Mouse (Mus musculus): ENCODE data around the gene Eaf2. TPM values are rescaled to one million over a fixed set of nuclear protein-coding genes. Genes with fewer than 3 reads are reported as not detected.

Gene Eaf2
- 0.62 and 0.79 TPM in 2 replicates for polyA plus RNA-seq (2015; fragmentation: Nextera tagmentation; extraction: Ambion mirVana)

DNA sequence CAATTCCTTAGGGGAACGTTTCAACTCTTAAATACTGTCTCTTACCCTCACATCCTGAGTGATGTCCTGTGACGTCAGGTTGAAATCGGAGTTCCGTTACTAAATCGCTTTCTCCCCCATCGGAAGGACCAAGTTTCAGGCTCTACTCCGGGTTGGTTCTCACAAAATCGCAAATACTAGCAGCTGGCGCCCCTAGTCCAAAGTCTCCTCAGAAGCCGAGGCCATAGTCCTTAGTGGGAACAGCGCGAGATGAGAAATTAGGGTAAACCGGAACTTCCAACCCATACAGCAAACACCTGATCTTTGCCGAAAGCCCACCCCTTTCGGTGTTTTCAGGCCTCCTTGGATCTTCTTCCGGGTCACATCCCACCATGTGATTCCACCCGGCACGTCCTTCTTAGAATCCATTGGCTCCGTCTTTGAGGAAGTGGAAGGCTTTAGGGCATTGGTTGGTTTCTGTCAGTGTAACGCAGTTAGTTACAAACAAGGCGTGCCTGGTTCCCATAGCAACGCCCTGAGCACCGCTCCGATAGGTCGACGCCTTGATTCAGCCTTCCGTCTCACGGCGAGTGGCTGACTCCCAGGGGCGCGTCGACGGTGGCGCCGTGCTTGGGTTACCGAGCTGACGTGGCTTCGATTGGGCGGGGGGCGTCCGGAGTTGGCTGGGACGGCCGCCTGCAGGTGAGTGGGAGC is at the start of gene Eaf2, which contains the start of gene Golgb1:
Gene Eaf2 (minus strand): TSS at position 421 of the 693 bp plus-strand sequence.
Gene Golgb1 (plus strand): TSS at position 558 of the 693 bp plus-strand sequence.
- H3K36me3 ChIP-seq (ENCODE audit: control insufficient read depth, insufficient read depth): peaks cover 9% of the 10 kb centered on the region
- H3K9me3 ChIP-seq (replicated peaks; ENCODE audit: control insufficient read depth, low read length): no peaks in the 10 kb centered on the region
- H3K4me2 ChIP-seq (ENCODE audit: low read depth, low read length): peak within 1 kb of the TSS; percentile 71
- H3K9ac ChIP-seq (ENCODE audit: low read length): peak within 1 kb of the TSS; percentile 85
- WGBS: under 1% methylated on average over 43 of the region's 43 CpGs
- peak within 1 kb of the TSS; percentile 98 for H3K4me3 ChIP-seq (ENCODE audit: low read length)
- peaks cover 25% of the 10 kb centered on the region for H3K4me1 ChIP-seq (ENCODE audit: control insufficient read depth, insufficient read depth, low read length)
- peak; percentile 100 for ATAC-seq (replicated peaks; ENCODE audit: extremely low read depth, insufficient read depth, low FRiP score)
- H3K27me3 ChIP-seq (ENCODE audit: control insufficient read depth, insufficient read depth, low read length): no peaks in the 10 kb centered on the region
- H3K27ac ChIP-seq (ENCODE audit: low read length): peak within 1 kb of the TSS; percentile 92

- H3K9me3 ChIP-seq (replicated peaks; ENCODE audit: control insufficient read depth, low read length): no peaks in the 10 kb centered on the region
- no peaks in the 10 kb centered on the region for H3K4me1 ChIP-seq (ENCODE audit: control insufficient read depth, insufficient read depth, low read length)
- H3K27me3 ChIP-seq (ENCODE audit: control insufficient read depth, insufficient read depth, low read length): no peaks in the 10 kb centered on the region
- no peak for ATAC-seq (replicated peaks; ENCODE audit: extremely low read depth, insufficient read depth, low FRiP score)
- no peak overlapping the region for H3K9ac ChIP-seq (ENCODE audit: low read length)
- H3K36me3 ChIP-seq (ENCODE audit: control insufficient read depth, insufficient read depth): peaks cover 35% of the 10 kb centered on the region
- WGBS: 93% methylated on average over 8 of the region's 8 CpGs
- H3K4me3 ChIP-seq (ENCODE audit: low read length): no peak overlapping the region
- H3K27ac ChIP-seq (ENCODE audit: low read length): no peak overlapping the region
- no peak overlapping the region for H3K4me2 ChIP-seq (ENCODE audit: low read depth, low read length)
Observed at GRCm38 (mm10) chr16:36924312-36924711, 49.5 kb upstream of the Eaf2 start.

DNA sequence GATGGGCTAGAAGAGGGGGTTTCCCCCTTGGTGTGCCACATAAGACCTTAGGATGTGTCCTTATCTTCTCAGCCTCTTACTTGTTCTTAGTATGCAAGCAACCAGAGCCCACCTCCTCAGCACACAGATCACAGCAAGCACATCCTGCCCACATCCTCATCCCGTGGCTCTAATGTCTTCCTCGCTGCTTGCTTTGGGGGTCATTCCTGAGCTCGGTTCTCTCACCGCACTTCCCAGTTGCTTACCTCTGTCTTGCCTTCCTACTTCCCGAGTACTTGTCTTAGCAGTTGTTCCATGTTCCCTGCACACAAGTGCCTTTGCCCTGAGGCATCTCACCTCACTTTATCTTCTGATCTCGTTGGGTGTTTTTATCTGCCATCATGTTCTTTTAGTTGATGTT is 47.2 kb upstream of the Eaf2 start:
- Histone ChIP-seq H3K27me3 (ENCODE audit: control insufficient read depth, insufficient read depth, low read length) (no peaks in the 10 kb centered on the region), H3K9me3 (replicated peaks; ENCODE audit: control insufficient read depth, low read length) (no peaks in the 10 kb centered on the region), H3K27ac (ENCODE audit: low read length) (no peak overlapping the region), H3K9ac (ENCODE audit: low read length) (no peak overlapping the region), H3K4me1 (ENCODE audit: control insufficient read depth, insufficient read depth, low read length) (no peaks in the 10 kb centered on the region), H3K36me3 (ENCODE audit: control insufficient read depth, insufficient read depth) (peaks cover 35% of the 10 kb centered on the region), H3K4me2 (ENCODE audit: low read depth, low read length) (no peak overlapping the region), H3K4me3 (ENCODE audit: low read length) (no peak overlapping the region)
- ATAC-seq (replicated peaks; ENCODE audit: extremely low read depth, insufficient read depth, low FRiP score): no peak
- WGBS: 80% methylated on average over 6 of the region's 6 CpGs

GRCm38 (mm10) chr16:36921067-36921613 is 46.3 kb upstream of the Eaf2 start:
- no peaks in the 10 kb centered on the region for H3K4me1 ChIP-seq (ENCODE audit: control insufficient read depth, insufficient read depth, low read length)
- H3K9ac ChIP-seq (ENCODE audit: low read length): no peak overlapping the region
- H3K4me3 ChIP-seq (ENCODE audit: low read length): no peak overlapping the region
- H3K9me3 ChIP-seq (replicated peaks; ENCODE audit: control insufficient read depth, low read length): no peaks in the 10 kb centered on the region
- H3K36me3 ChIP-seq (ENCODE audit: control insufficient read depth, insufficient read depth): peaks cover 32% of the 10 kb centered on the region
- H3K27ac ChIP-seq (ENCODE audit: low read length): no peak overlapping the region
- no peak overlapping the region for H3K4me2 ChIP-seq (ENCODE audit: low read depth, low read length)
- no peaks in the 10 kb centered on the region for H3K27me3 ChIP-seq (ENCODE audit: control insufficient read depth, insufficient read depth, low read length)
- 89% methylated on average over 8 of the region's 8 CpGs for WGBS
- ATAC-seq (replicated peaks; ENCODE audit: extremely low read depth, insufficient read depth, low FRiP score): no peak

- H3K36me3 ChIP-seq (ENCODE audit: control insufficient read depth, insufficient read depth): peaks cover 30% of the 10 kb centered on the region
- H3K9ac ChIP-seq (ENCODE audit: low read length): no peak overlapping the region
- H3K4me1 ChIP-seq (ENCODE audit: control insufficient read depth, insufficient read depth, low read length): no peaks in the 10 kb centered on the region
- no peak overlapping the region for H3K4me2 ChIP-seq (ENCODE audit: low read depth, low read length)
- WGBS: 80% methylated on average over 3 of the region's 3 CpGs
- no peak for ATAC-seq (replicated peaks; ENCODE audit: extremely low read depth, insufficient read depth, low FRiP score)
- no peaks in the 10 kb centered on the region for H3K9me3 ChIP-seq (replicated peaks; ENCODE audit: control insufficient read depth, low read length)
- H3K4me3 ChIP-seq (ENCODE audit: low read length): no peak overlapping the region
- no peaks in the 10 kb centered on the region for H3K27me3 ChIP-seq (ENCODE audit: control insufficient read depth, insufficient read depth, low read length)
- no peak overlapping the region for H3K27ac ChIP-seq (ENCODE audit: low read length)
Observed at GRCm38 (mm10) chr16:36920410-36920809, 45.6 kb upstream of the Eaf2 start.

DNA sequence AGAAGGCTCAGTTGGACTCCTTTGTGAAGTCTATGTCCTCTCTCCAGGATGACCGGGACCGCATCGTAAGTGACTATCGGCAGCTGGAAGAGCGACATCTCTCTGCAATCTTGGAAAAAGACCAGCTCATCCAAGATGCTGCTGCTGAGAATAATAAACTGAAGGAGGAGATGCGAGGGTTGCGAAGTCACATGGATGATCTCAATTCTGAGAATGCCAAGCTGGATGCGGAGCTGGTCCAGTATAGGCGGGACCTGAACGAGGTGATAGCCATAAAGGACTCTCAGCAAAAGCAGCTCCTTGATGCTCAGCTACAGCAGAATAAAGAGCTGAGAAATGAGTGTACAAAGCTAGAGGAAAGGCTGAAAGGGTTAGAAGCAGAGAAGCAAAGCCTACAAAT is 43.7 kb upstream of the Eaf2 start:
- Histone ChIP-seq H3K4me3 (ENCODE audit: low read length) (no peak overlapping the region), H3K36me3 (ENCODE audit: control insufficient read depth, insufficient read depth) (peaks cover 36% of the 10 kb centered on the region), H3K4me1 (ENCODE audit: control insufficient read depth, insufficient read depth, low read length) (no peaks in the 10 kb centered on the region), H3K27ac (ENCODE audit: low read length) (no peak overlapping the region), H3K9ac (ENCODE audit: low read length) (no peak overlapping the region), H3K9me3 (replicated peaks; ENCODE audit: control insufficient read depth, low read length) (no peaks in the 10 kb centered on the region), H3K27me3 (ENCODE audit: control insufficient read depth, insufficient read depth, low read length) (no peaks in the 10 kb centered on the region), H3K4me2 (ENCODE audit: low read depth, low read length) (no peak overlapping the region)
- WGBS: 94% methylated on average over 10 of the region's 10 CpGs
- ATAC-seq (replicated peaks; ENCODE audit: extremely low read depth, insufficient read depth, low FRiP score): no peak

DNA sequence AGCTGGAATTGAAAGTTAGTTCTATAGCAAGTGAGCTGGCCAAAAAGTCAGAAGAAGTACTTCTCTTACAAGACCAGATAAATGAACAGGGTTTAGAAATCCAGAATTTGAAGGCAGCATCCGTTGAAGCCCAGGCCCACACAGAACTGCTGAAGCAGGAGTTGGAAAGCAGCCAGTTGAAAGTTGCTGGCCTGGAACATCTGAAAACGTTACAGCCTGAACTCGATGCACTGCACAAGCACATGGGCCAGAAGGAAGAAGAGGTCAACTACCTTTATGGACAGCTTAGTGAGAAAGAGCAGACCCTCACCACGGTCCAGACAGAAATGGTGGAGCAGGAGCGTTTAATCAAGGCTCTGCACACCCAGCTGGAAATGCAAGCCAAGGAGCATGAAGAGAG is 39.4 kb upstream of the Eaf2 start:
- 68% methylated on average over 5 of the region's 5 CpGs for WGBS
- ATAC-seq (replicated peaks; ENCODE audit: extremely low read depth, insufficient read depth, low FRiP score): no peak

DNA sequence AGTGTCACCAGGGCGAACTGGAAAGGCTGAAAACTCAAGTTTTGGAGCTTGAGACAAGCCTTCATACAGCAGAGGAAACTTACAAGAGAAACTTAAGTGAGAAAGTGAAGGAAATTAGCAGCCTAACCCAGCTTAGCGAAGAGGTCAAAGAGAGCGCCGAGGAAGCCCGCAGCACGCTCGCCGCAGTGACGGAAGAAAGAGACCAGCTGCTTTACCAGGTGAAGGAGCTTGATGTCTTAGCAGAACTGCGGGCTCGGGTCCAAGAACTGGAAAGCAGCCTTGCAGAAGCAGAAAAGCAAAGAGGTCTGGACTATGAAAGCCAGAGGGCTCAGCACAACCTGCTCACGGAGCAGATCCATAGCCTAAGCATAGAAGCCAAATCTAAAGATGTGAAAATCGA is 37.5 kb upstream of the Eaf2 start:
- Histone ChIP-seq H3K4me2 (ENCODE audit: low read depth, low read length) (no peak overlapping the region), H3K4me1 (ENCODE audit: control insufficient read depth, insufficient read depth, low read length) (0 out of 2 replicates have a peak, but pooled peaks cover 5% of the 10 kb centered on the region), H3K27me3 (ENCODE audit: control insufficient read depth, insufficient read depth, low read length) (no peaks in the 10 kb centered on the region), H3K9me3 (replicated peaks; ENCODE audit: control insufficient read depth, low read length) (no peaks in the 10 kb centered on the region), H3K36me3 (ENCODE audit: control insufficient read depth, insufficient read depth) (peaks cover 42% of the 10 kb centered on the region), H3K9ac (ENCODE audit: low read length) (no peak overlapping the region), H3K4me3 (ENCODE audit: low read length) (no peak overlapping the region), H3K27ac (ENCODE audit: low read length) (no peak overlapping the region)
- WGBS: 87% methylated on average over 13 of the region's 13 CpGs
- no peak for ATAC-seq (replicated peaks; ENCODE audit: extremely low read depth, insufficient read depth, low FRiP score)

More for the DNA sequence above, 39.4 kb upstream of the Eaf2 start:
- H3K4me2 ChIP-seq (ENCODE audit: low read depth, low read length): no peak overlapping the region
- H3K4me3 ChIP-seq (ENCODE audit: low read length): no peak overlapping the region
- H3K4me1 ChIP-seq (ENCODE audit: control insufficient read depth, insufficient read depth, low read length): no peaks in the 10 kb centered on the region
- H3K36me3 ChIP-seq (ENCODE audit: control insufficient read depth, insufficient read depth): peaks cover 50% of the 10 kb centered on the region
- H3K9ac ChIP-seq (ENCODE audit: low read length): no peak overlapping the region
- no peaks in the 10 kb centered on the region for H3K27me3 ChIP-seq (ENCODE audit: control insufficient read depth, insufficient read depth, low read length)
- no peaks in the 10 kb centered on the region for H3K9me3 ChIP-seq (replicated peaks; ENCODE audit: control insufficient read depth, low read length)
- no peak overlapping the region for H3K27ac ChIP-seq (ENCODE audit: low read length)

- no peak overlapping the region for H3K27ac ChIP-seq (ENCODE audit: low read length)
- no peak overlapping the region for H3K9ac ChIP-seq (ENCODE audit: low read length)
- WGBS: 87% methylated on average over 10 of the region's 10 CpGs
- no peaks in the 10 kb centered on the region for H3K9me3 ChIP-seq (replicated peaks; ENCODE audit: control insufficient read depth, low read length)
- ATAC-seq (replicated peaks; ENCODE audit: extremely low read depth, insufficient read depth, low FRiP score): no peak
- no peaks in the 10 kb centered on the region for H3K27me3 ChIP-seq (ENCODE audit: control insufficient read depth, insufficient read depth, low read length)
- no peak overlapping the region for H3K4me3 ChIP-seq (ENCODE audit: low read length)
- H3K36me3 ChIP-seq (ENCODE audit: control insufficient read depth, insufficient read depth): peaks cover 42% of the 10 kb centered on the region
- 0 out of 2 replicates have a peak, but pooled peaks cover 5% of the 10 kb centered on the region for H3K4me1 ChIP-seq (ENCODE audit: control insufficient read depth, insufficient read depth, low read length)
- H3K4me2 ChIP-seq (ENCODE audit: low read depth, low read length): no peak overlapping the region
Observed at GRCm38 (mm10) chr16:36911909-36912308, 37.1 kb upstream of the Eaf2 start.

All from heart, embryonic 16.5 days (tissue).